Mouse (Mus musculus) gastrocnemius, postnatal 14 days (tissue): Measurements from ENCODE around the gene Ifnl3. TPM values are rescaled to one million over a fixed set of nuclear protein-coding genes. Genes with fewer than 3 reads are reported as not detected.

Source experiments
- DNase-seq: peaks from one replicate; pipeline ENCODE4 v3.0.0; 2021; ENCODE audit warnings: mixed read lengths
- intact Hi-C: fragments of 180-260 bp; cut with DNase I; formaldehyde crosslinking; loops from one replicate; pipeline ENCODE4 v1.15.1; 2025; ENCODE audit warnings: low total_unique reads
- microRNA-seq, 2 experiments: library from miRNA; unstranded; fragments of <30 nt; microRNA quantifications; one replicate each; pipeline ENCODE4 v1.2.0; 2021
- total RNA-seq, 2 experiments: library from RNA; stranded (reverse); gene quantifications; 2 replicates each; pipeline ENCODE4 v1.2.3; 2021

The Ifnl3 gene
- total RNA-seq, 2 experiments from 2014 or later, result not detected

DNA sequence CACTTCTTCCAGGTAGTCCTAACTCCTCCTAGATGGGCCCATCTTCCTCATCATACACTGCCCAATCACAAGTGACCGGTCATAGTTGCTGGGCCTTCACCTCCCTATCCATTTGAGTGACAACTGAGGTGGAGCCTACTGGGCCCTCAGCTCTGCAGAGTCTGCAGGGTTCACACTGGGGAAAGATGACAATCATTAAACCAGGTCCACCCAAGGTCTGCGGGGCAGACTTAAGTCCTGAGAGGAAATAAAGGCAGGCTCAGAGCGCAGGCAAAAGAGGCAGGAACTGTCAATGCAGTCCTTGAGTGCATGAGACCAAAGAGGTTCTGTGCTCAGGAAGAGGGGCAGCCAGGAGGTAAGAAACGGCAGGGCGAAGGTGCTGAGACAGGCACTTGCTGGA is 50.1 kb downstream of the Ifnl3 start:
- intact Hi-C loops, result no loop called here
- DNase-seq, result no peak

DNA sequence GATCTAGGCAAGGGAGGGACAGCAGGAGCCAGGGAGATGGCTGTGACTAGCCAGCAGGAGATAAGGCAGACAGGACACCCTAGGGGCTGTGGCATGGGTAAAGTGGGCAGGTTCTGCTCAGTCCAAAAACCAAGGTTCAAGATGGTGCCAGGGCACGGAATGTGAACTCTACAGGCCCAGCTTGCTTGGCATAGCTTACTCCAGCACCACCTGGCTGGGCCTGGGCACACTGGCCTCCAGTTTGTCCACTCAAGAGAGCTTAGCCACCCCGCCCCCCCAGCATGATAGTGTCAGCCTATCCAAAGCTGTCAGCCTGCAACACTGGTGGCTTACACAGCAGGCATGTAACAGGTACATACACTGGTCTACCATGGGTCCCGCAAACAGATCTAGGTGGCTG is 50.6 kb downstream of the Ifnl3 start:
- intact Hi-C loops, result no loop called here
- no peak for DNase-seq

Small RNAs within 50 kb of the gene (microRNA-seq; reads per million reads assigned to microRNA genes)
- 0 reads per million in 2 experiments for gene Mir7049

Other genes starting within 250 kb of the Ifnl3 start
- 1 to 10 TPM; 5.6 to 5.9 TPM for gene Eid2b, start 245.1 kb upstream of the Ifnl3 start, total RNA-seq
- not detected for gene Selenov, start 231.7 kb upstream of the Ifnl3 start, total RNA-seq
- gene Dll3, start 220.6 kb upstream of the Ifnl3 start, total RNA-seq, result not detected
- 10 to 100 TPM; 38.2 to 39.4 TPM for gene Timm50, start 210.8 kb upstream of the Ifnl3 start, total RNA-seq
- 10 to 100 TPM; 60.0 to 60.1 TPM for gene Supt5, start 184.1 kb upstream of the Ifnl3 start, total RNA-seq
- gene Rps16, start 172.2 kb upstream of the Ifnl3 start, total RNA-seq, result 100 to 1,000 TPM; 522 to 620 TPM
- 10 to 100 TPM; 15.0 to 15.7 TPM for gene Plekhg2, start 150.2 kb upstream of the Ifnl3 start, total RNA-seq
- 10 to 100 TPM in 1 of 2 experiments, 1 to 10 TPM in 1; 5.9 to 11.6 TPM for gene Zfp36, start 142.6 kb upstream of the Ifnl3 start, total RNA-seq
- 10 to 100 TPM; 20.7 to 20.9 TPM for gene Med29, start 130.1 kb upstream of the Ifnl3 start, total RNA-seq
- 10 to 100 TPM; 32.9 to 34.8 TPM for gene Paf1, start 129.9 kb upstream of the Ifnl3 start, total RNA-seq
- 1 to 10 TPM; 5.3 to 5.9 TPM for gene Gmfg, start 85.4 kb upstream of the Ifnl3 start, total RNA-seq
- gene Lrfn1, start 70.9 kb upstream of the Ifnl3 start, total RNA-seq, result 1 to 10 TPM; 1.2 to 1.4 TPM
- gene Ifnl2, start 12.4 kb upstream of the Ifnl3 start, total RNA-seq, result not detected
- not detected for gene Sycn, start 18.0 kb downstream of the Ifnl3 start, total RNA-seq
- not detected for gene Nccrp1, start 24.4 kb downstream of the Ifnl3 start, total RNA-seq
- 10 to 100 TPM; 15.7 to 18.5 TPM for gene Samd4b, start 75.3 kb downstream of the Ifnl3 start, total RNA-seq
- gene Pak4, start 75.3 kb downstream of the Ifnl3 start, total RNA-seq, result 1 to 10 TPM; 2.9 to 4.6 TPM
- gene Acp7, start 108.5 kb downstream of the Ifnl3 start, total RNA-seq, result not detected
- 1 to 10 TPM in 1 of 2 experiments, under 1 TPM in 1; 0.82 to 1.4 TPM for gene Fbxo27, start 170.0 kb downstream of the Ifnl3 start, total RNA-seq
- gene Fbxo17, start 194.0 kb downstream of the Ifnl3 start, total RNA-seq, result 1 to 10 TPM; 5.6 to 7.3 TPM
- 10 to 100 TPM; 43.7 to 48.0 TPM for gene Mrps12, start 219.0 kb downstream of the Ifnl3 start, total RNA-seq
- gene Sars2, start 219.2 kb downstream of the Ifnl3 start, total RNA-seq, result 10 to 100 TPM; 19.0 TPM
- gene Ccer2, start 233.3 kb downstream of the Ifnl3 start, total RNA-seq, result not detected
- gene Sirt2, start 243.9 kb downstream of the Ifnl3 start, total RNA-seq, result 10 to 100 TPM; 77.2 to 77.5 TPM
- 10 to 100 TPM; 21.2 to 21.3 TPM for gene Nfkbib, start 244.7 kb downstream of the Ifnl3 start, total RNA-seq